Mouse (Mus musculus): ENCODE measurements around the gene Jph4.

- TF ChIP-seq CTCF (IDR thresholded peaks at IDR 0.05; ENCODE audit: borderline replicate concordance, extremely low read depth, insufficient read depth, insufficient read length) (no peak), POLR2A (IDR thresholded peaks at IDR 0.05; ENCODE audit: borderline replicate concordance, extremely low read depth, insufficient read depth, insufficient read length, poor library complexity, severe bottlenecking) (no peak)
Observed at GRCm38 (mm10) chr14:55106990-55107389, 9.7 kb downstream of the Jph4 start.
